Mouse (Mus musculus): ENCODE results near the gene Ptbp1.

DNA sequence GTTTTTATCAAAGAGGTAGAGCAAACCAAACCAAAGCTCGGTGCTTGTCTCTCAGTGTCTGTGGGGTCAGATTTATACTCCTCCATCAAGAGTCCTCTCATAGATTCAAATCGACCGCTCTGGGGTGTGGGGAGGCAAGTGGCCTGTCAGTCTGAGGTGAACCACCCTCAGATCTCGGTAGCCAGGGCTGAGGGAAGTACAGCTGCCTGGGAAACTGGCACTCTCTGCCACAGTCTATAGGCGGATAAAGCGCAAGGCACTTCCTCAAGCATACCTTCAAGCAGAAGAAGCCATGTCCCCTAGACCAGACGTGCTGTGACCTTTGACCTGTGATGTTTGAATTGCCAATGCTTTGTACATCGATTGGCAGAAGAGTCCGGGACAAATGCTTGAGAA is 21.4 kb upstream of the Ptbp1 start:
- TF ChIP-seq CTCF (IDR thresholded peaks at IDR 0.05; ENCODE audit: low read depth) = no peak
- TF ChIP-seq EP300 (IDR thresholded peaks at IDR 0.05; ENCODE audit: low read depth) = no peak

All from liver, embryonic 14.5 days (tissue).